Mouse (Mus musculus) heart, postnatal 0 days (tissue): ENCODE results near the gene Glycam1. TPM values are rescaled to one million over a fixed set of nuclear protein-coding genes. Genes with fewer than 3 reads are reported as not detected.

Experiments used
- ATAC-seq: fragments of 200-750 bp; cut with Nextera tagmentation; 2 replicates; pipeline ENCODE4 v1.8.0; 2017; ENCODE audit warnings: low read depth, moderate number of reproducible peaks, moderate library complexity; ENCODE audit not compliant: insufficient read depth
- DNase-seq: peaks from one replicate; pipeline ENCODE4 v3.0.0-alpha.2; 2016; ENCODE audit warnings: low spot score
- H3K27ac ChIP-seq: fragments of 300-500 bp; sonication (generic); 2 replicates; pipeline ENCODE4 v1.5.1; 2014; ENCODE audit warnings: low read depth, mild to moderate bottlenecking
- H3K27me3 ChIP-seq: fragments of 300-500 bp; sonication (generic); 2 replicates; pipeline ENCODE4 v1.6.1; 2014; ENCODE audit warnings: low read length, mixed read lengths; ENCODE audit not compliant: control insufficient read depth, insufficient read depth
- H3K36me3 ChIP-seq: fragments of 300-500 bp; sonication (generic); replicated peaks from 2 replicates; pipeline ENCODE4 v1.6.1; 2014; ENCODE audit warnings: low read length, mixed read lengths; ENCODE audit not compliant: control insufficient read depth, insufficient read depth
- H3K4me1 ChIP-seq: fragments of 300-500 bp; sonication (generic); 2 replicates; pipeline ENCODE4 v1.6.1; 2014; ENCODE audit warnings: antibody characterized with exemption; ENCODE audit not compliant: control insufficient read depth, insufficient read depth
- H3K4me2 ChIP-seq: fragments of 300-500 bp; sonication (generic); 2 replicates; pipeline ENCODE4 v1.6.1; 2014; ENCODE audit warnings: low read depth, mild to moderate bottlenecking, low read length, moderate library complexity
- H3K4me3 ChIP-seq: fragments of 300-500 bp; sonication (generic); 2 replicates; pipeline ENCODE4 v1.5.1; 2014; ENCODE audit warnings: low read depth, low read length
- H3K9ac ChIP-seq: fragments of 300-500 bp; sonication (generic); replicated peaks from 2 replicates; pipeline ENCODE4 v1.6.1; 2014; ENCODE audit warnings: low read depth, low read length, mixed read lengths
- H3K9me3 ChIP-seq: fragments of 300-500 bp; sonication (generic); replicated peaks from 2 replicates; pipeline ENCODE4 v1.6.1; 2016; ENCODE audit warnings: low read length; ENCODE audit not compliant: control insufficient read depth
- CTCF ChIP-seq: IDR thresholded peaks from 2 replicates; pipeline ENCODE4 v1.5.1; 2016; ENCODE audit warnings: antibody characterized with exemption, control low read depth, low read depth
- EP300 ChIP-seq: IDR thresholded peaks from 2 replicates; pipeline ENCODE4 v1.6.1; 2016; ENCODE audit warnings: antibody characterized with exemption, low read depth
- WGBS: fragments of 180-500 bp; shearing (Covaris S2); extraction: QIAGEN DNeasy Blood & Tissue Kit; methylation state at CpG from one replicate; pipeline ENCODE4 v1.1.7; 2014; 5-methylcytosine and 5-hydroxymethylcytosine counted together
- polyA plus RNA-seq: library from polyadenylated mRNA; unstranded; fragments of >200 nt; fragmentation: Nextera tagmentation; extraction: Ambion mirVana; gene quantifications from 2 replicates; pipeline ENCODE4 v1.2.1, GENCODE M21; 2015
- total RNA-seq: library from RNA; depleted of rRNA; stranded (reverse); fragments of >200 nt; gene quantifications from 2 replicates; pipeline ENCODE4 v1.2.3, GENCODE M21; 2014; ENCODE audit warnings: low replicate concordance

Gene Glycam1
- total and polyA plus RNA-seq, 2 experiments from 2014 or later, result not detected

DNA sequence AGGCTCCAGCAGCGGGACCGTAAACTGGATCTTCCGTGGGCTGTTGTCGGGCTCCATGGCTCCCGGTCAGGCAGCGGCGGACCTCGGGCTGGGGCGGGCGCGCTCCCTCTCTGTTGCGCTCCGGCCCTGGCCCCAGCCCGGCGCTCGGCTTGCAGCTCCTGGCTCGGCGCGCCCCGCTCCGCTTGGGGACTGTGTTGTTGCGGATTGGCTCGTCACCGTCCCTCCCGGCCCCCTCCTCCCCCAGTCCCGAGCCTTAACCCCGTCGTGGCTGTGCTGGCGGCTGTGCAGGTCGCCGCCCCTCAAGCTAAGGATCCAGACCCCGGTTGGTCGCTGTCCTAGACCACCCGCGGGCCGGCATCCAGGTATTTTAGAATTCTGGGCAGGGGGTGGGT lies 27.1 kb downstream of the Glycam1 start, which contains the start of gene Ppp1r1a:
Gene Ppp1r1a (minus strand): TSS at position 182 of the 392 bp plus-strand sequence.
- peaks cover 6% of the 10 kb centered on the region; the same call in 1 of the 2 replicates for H3K27me3 ChIP-seq
- peaks cover 4% of the 10 kb centered on the region for H3K4me1 ChIP-seq
- H3K4me3 ChIP-seq, result peak within 1 kb of the TSS; percentile 75
- no peaks in the 10 kb centered on the region for H3K9me3 ChIP-seq
- peak within 1 kb of the TSS; percentile 64 for H3K9ac ChIP-seq
- WGBS, result under 1% methylated on average over 35 of the region's 36 CpGs
- peak; percentile 83 for ATAC-seq
- peak within 1 kb of the TSS; percentile 14; the same call in 1 of the 2 replicates for H3K27ac ChIP-seq
- H3K4me2 ChIP-seq, result peak within 1 kb of the TSS; percentile 98
- DNase-seq, result peak; percentile 44
- TF ChIP-seq CTCF (no peak), EP300 (no peak)
- no peaks in the 10 kb centered on the region for H3K36me3 ChIP-seq

- WGBS, result under 1% methylated on average over 36 of the region's 37 CpGs
- no peaks in the 10 kb centered on the region for H3K36me3 ChIP-seq
- H3K9ac ChIP-seq, result peak overlapping the region; percentile 64
- H3K4me3 ChIP-seq, result peak overlapping the region; percentile 75
- H3K27ac ChIP-seq, result peak overlapping the region; percentile 14; the same call in 1 of the 2 replicates
- no peaks in the 10 kb centered on the region for H3K9me3 ChIP-seq
- H3K4me1 ChIP-seq, result peaks cover 4% of the 10 kb centered on the region
- ATAC-seq, result peak; percentile 83
- H3K27me3 ChIP-seq, result peaks cover 6% of the 10 kb centered on the region; the same call in 1 of the 2 replicates
- no peak for TF ChIP-seq CTCF
- no peak for TF ChIP-seq EP300
- H3K4me2 ChIP-seq, result peak overlapping the region; percentile 98
- peak; percentile 74 for DNase-seq
These were observed 27.7 kb downstream of the Glycam1 start for GRCm38 (mm10) chr15:103537011-103537821.

DNA sequence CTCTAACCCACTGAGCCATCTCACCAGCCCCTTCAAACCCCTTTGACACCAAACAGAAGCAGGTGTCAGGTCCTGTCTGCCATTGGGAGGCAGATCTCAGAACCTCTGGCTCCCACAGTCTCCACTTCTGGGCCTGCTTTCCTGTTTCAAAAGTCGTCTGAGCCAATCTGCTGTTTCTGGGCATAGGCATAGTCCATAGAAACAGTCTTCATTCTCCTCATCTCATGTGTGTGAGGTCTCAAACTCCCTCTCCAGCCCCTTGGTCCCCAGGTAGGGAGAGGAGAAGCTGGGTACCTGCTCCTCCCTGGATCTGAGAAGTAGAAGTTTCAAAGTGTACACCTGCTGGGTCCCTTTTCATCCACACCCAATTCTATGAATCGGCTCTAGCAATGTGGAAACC lies 28.4 kb downstream of the Glycam1 start:
- H3K36me3 ChIP-seq, result no peaks in the 10 kb centered on the region
- H3K27me3 ChIP-seq, result peaks cover 6% of the 10 kb centered on the region; the same call in 1 of the 2 replicates
- H3K9ac ChIP-seq, result peak overlapping the region; percentile 64; the same call in 1 of the 2 replicates
- H3K4me2 ChIP-seq, result peak overlapping the region; percentile 98
- TF ChIP-seq CTCF (no peak), EP300 (no peak)
- H3K27ac ChIP-seq, result peak overlapping the region; percentile 49
- H3K4me1 ChIP-seq, result peaks cover 4% of the 10 kb centered on the region
- ATAC-seq (no peak), DNase-seq (no peak)
- 16% methylated on average over 2 of the region's 2 CpGs for WGBS
- peak overlapping the region; percentile 75 for H3K4me3 ChIP-seq
- no peaks in the 10 kb centered on the region for H3K9me3 ChIP-seq

DNA sequence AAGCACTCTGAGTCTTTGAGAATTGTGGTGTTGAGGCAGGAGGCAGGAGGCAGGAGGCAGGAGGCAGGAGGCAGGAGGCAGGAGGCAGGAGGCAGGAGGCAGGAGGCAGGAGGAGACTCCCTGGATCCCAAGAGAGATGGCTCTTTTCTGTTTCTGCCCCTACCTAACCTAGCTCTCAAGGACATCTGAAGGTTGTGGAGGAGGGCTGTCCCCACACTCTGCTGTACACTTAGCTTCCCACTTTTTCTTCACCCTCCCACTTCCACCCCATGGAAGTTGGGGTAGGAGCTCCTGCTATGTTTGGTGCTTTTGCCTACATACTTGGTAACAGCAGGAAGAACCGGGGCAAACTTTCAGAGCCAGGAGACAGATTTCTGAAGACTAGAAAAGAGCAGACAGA lies 29.1 kb downstream of the Glycam1 start:
- no peak overlapping the region for H3K9ac ChIP-seq
- H3K9me3 ChIP-seq, result no peaks in the 10 kb centered on the region
- H3K4me1 ChIP-seq, result peaks cover 4% of the 10 kb centered on the region
- no peak overlapping the region for H3K4me2 ChIP-seq
- ATAC-seq, result no peak
- DNase-seq, result no peak
- no peak overlapping the region for H3K27ac ChIP-seq
- WGBS, result 50% methylated on average over 1 of the region's 1 CpGs
- H3K4me3 ChIP-seq, result no peak overlapping the region
- H3K27me3 ChIP-seq, result peaks cover 6% of the 10 kb centered on the region; the same call in 1 of the 2 replicates
- TF ChIP-seq EP300, result no peak
- TF ChIP-seq CTCF, result no peak
- H3K36me3 ChIP-seq, result no peaks in the 10 kb centered on the region

DNA sequence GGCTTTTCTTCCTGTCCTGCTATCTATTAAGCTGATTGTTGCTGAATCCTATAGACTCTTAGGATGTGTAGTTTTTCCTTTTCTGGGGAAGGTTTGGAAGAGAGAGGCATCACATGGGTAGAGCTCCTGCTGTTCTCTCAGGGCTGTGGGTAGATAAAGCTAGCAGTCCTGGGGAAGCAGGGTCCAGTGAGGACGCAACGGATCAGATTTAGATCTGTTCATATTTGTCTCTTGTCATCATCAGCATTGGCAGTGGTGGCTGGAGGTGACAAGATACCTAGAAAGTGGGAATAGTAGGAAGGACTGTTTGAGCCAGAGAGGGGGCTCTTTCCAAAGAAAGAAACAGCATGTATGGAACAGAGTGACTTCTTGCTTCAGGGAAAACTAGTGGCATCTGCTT lies 29.9 kb downstream of the Glycam1 start:
- no peak overlapping the region for H3K9ac ChIP-seq
- 57% methylated on average over 2 of the region's 2 CpGs for WGBS
- no peak overlapping the region for H3K4me2 ChIP-seq
- H3K36me3 ChIP-seq, result no peaks in the 10 kb centered on the region
- H3K27ac ChIP-seq, result no peak overlapping the region
- H3K27me3 ChIP-seq, result peaks cover 6% of the 10 kb centered on the region; the same call in 1 of the 2 replicates
- H3K4me1 ChIP-seq, result peaks cover 4% of the 10 kb centered on the region
- TF ChIP-seq CTCF (no peak), EP300 (no peak)
- H3K9me3 ChIP-seq, result no peaks in the 10 kb centered on the region
- H3K4me3 ChIP-seq, result no peak overlapping the region
- ATAC-seq (no peak), DNase-seq (no peak)
